Mouse (Mus musculus) left cerebral cortex, adult 11 months (tissue): ENCODE measurements around the gene Adgrl4.

ENCODE experiments used
- DNase-seq: peaks from one replicate; pipeline ENCODE4 v3.0.0; 2022; ENCODE audit warnings: low spot score

Adgrl4 gene

DNA sequence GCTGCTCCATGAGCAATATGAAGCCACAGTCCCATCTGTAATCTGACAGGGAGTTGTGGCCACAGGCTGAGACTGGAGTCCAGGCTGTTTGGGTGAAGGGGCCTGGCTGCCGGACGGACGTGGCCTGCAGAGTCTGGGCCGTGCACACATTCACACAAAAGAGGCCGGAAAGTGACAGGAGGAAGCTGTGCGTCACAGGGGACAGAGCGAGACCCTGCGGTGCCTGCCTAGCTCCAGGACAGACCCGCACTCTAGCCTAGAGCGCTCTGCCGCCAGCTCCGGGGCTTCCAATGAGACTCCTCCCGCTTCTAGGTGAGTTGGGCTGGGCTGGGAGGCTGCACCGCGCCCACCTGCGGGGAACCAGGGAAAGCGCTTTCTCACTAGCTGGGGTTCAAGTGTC, at the start of gene Adgrl4:
Gene Adgrl4 (plus strand): TSS at position 195 of the 400 bp plus-strand sequence.
- no peak for DNase-seq

DNA sequence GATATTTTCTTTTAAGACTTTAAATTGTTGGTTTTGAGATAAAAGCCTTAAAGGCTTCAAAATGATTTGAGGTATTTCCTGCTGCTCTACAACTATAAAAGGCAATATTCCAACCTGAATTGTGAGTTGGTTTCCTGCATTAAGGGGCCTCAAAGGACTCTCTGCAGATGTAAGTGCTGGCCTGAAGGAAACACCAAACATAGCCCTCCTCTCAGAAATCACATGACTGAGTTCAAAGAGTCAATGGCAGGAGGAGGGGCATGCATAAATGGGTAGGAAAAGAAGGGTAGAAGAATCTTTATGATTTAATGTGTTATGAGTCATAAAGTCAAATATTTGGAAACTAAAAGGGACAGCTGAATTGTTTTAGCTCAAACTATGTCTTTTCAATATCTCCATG, 46.8 kb upstream of the Adgrl4 start:
- DNase-seq: no peak

DNA sequence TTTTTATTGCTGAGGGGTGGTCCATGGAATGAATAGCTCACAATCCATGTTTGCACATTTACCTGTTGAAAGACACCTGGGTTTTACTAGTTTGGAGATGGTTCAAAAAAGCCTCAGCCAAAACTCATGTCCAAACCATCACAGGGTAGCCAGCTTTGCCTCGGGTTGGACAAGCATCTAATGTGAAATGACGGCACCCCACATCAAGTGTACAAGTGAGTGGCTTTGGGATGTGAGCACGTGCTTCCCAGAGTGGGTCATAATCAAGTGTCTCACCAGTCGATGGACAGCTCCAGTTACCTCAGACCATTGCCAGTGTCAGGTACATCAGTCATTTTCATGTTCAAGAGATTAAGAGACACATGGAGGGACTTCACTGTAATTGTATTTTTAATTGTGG, 44.8 kb upstream of the Adgrl4 start:
- no peak for DNase-seq

DNA sequence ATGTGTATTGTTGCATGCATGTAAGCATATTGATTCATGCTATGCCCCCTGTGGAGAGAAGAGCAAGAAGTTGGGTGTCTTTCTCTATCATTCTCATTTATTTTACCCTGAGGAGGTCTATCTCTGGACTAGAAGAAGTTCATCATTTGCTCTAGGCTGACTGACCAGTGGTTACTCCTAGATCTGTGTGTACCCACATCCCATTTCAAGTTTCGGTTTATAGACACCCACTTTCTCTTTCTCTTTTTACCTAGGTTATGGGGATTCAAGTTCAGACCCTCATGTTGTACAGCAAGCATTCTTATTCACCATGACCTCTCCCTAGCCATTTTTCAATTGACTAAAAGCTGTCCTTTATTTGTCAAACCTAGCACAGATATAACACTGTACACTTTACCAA, 44.4 kb upstream of the Adgrl4 start:
- DNase-seq: no peak

DNA sequence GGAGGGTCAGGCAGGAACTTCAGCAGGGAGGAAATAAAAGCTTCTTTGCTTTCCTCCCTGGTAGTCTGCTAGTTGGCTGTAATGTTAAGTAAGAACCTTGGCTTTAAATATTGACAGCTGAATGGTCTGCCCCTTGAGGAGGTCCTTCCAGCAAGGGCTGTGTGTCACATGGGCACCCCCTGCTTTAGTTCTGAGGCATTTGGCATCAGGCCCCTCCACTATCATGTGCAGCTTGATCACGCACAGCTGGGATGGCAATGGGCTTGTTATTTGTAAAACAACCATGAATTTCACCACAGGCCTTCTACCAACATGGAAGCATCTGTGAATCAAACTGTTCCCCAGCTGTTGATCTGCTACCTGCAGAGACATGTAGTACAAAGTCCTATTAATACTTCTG, 38.4 kb upstream of the Adgrl4 start:
- no peak for DNase-seq

DNA sequence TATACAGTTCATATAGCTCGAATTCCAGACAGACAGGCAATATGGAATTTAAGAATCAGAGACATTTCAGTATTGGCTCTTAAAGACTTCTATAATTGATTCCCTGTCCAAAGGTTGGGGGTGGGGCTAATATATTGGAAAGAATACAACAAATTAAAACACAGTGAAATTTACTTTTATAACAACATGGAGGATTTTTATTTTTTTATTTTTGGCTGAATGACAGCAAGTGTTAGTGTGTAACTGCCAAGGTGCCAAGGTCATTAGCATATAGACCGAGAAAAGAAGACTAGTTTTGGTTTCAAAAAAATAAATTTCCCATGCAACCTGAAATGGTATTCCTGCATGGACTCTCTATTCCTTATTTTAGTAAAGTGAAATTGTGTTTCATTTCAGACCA, 26.7 kb upstream of the Adgrl4 start:
- no peak for DNase-seq

DNA sequence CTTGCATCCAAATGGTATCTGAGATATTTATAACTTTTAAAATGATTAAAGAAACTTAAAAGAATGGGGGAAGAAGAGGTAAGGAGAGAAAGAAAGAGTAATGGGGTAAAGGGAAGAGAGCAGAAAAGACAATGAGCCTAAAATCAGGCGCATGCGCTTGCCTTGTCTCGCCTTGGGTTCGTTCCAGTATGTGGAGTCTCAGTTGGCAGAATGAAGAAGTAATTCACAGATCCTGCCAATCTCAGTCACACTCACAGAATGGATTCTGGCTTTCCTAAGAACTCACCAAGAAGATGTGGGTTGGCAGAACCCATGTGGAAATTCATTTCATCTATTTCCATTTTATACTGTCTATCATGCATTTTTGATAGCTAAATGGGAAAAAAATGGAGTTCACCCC, 26.2 kb upstream of the Adgrl4 start:
- DNase-seq: no peak

DNA sequence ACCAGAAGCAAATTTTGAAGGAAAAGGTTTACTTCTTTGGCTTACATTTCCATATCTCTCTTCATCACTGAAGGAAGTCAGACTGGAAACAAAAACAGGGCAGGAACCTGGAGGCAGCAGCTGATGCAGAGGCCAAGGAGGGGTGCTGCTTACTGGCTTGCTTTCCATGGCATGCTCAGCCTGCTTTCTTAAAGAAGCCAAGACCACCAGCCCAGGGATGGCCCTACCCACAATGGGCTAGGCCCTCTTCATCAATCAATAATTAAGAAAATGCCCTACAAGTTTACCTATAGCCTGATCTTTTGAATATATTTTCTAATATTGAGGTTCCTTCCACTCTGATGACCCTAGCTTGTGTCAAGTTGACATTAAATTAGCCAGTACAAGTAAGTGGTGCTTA, 20.8 kb upstream of the Adgrl4 start:
- no peak for DNase-seq

DNA sequence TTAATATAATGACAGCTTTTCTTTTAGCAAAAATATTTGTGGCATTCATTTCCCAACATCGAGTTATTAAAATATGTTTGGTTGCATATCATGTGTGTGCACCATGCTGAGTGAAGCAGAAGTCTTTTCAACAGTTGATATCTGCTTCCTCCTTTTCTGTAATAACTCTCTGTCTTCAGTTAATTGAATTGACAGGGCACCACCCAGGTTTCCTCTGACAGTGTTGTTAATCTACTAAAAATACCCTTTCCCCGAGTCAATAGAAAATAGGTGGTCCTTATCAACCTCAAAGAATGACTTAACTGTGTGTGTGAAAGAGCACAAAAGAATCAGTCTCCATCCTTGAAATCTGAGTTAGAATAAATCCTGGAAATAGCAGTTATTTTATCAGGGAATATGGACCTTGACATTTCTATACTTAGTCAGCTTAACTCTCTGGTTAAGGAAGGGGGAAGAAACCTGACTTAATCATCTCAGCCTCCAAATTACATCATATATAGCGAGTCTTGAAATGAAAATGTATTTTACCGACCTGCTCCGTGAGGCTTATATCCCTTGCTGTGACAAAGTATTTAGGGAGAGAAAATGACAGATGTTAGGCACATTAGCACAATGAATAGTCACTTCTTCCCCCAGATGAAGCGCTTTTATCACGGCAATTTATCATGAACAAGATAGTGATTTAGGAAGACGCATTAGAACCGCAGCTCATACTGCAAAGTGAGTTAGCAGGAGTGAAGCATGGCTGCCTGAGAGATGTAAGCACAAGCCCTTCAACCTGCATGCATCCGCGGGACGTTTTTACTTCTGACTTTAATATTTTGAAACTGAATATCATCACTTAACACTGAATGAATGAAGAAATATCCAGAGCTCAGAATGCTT, 19.8 kb upstream of the Adgrl4 start:
- DNase-seq: no peak

DNA sequence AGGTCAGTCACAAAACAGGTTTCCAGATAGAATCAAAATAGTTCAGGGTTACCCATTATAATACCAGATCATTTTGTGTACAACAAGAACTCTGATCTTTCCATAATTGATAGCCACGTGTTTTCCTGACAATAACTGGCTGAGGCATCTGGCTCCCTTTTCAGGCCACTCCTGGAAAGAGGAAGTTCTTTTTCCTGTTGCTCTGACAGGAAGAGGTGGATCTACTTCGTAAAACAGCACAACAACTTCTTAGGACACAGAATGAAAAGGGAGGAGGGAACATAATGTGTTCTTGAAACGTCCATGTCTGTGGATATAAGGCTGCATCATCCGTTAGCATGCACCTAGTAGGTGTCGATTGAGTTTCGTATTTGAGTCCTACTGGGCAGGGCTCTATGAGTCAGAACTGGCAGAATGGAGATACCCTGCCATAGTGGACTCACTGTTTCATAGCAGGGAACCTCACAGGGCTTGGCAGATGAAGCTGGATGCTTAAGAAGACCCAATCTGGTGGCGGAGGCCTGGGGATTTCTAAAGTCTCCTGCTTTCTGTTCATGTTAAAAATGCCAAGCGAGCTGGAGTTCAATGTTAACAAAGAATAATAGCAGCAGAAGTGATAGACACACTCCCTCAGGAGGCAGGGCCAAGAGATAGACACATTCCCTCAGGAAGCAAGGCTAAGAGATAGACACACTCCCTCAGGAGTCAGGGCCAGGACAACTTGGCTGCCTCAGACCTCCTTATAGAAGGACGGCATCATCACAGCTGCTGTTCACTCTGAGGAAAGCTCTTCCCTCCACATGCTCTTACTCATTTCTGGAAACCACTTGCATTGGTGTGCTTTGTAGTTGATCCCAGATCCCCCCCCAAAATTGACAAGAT, 13.1 kb upstream of the Adgrl4 start:
- DNase-seq: no peak

DNA sequence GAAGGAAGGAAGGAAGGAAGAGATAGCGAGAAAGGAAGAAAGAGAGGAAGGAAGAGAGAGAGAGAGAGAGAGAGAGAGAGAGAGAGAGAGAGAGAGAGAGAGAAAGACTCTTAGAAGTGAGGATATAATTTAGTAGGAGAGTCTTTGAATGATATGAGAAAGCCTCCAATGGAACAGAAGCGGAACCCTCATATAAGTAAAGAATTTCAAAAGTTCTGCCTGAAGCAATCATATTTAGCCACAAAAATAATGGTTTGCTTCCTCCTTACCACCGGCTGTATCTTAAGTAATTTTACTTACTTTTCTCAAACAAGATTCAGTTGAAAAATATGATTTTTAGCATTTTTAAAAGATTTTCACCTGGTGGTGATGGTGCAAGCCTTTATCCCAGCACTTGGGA, 7.6 kb upstream of the Adgrl4 start:
- DNase-seq: no peak

DNA sequence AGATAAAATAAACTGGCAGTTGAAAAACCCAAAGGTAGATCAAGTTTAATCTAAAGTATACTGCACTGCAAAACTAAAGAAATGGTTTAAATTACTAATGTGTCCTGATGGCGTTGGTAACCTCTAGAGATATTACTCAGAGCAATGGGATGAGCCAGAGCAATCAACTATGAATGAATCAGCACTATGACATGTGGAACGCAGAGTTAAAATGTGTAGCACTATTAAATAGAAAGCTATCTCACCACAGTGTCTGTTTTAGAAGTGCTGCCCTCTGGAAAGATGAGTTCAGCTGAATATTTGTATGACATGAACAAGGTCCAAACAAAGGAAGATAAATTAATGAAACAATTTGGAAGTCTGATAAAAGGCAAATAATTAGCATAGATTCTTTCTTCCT, 6.2 kb upstream of the Adgrl4 start:
- no peak for DNase-seq

DNA sequence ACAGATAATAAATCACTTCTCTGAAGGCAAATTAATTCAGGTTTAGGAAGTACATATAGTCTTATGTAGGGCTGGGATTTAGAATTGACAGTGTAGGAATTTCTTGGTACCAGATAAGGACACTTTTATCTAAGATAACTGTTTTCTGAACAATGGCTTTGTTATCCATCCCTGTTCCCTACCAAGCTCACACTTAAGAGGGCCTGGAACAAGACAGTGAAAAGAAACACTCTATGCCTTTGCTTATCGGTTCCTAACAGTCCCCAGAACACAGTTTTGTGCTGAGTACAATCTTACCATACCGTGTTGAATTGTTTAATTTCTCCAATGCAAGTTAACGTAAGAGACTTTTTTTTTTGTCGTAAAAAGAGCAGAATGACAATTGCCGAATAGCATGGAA, 677 bp downstream of the Adgrl4 start:
- no peak for DNase-seq

DNA sequence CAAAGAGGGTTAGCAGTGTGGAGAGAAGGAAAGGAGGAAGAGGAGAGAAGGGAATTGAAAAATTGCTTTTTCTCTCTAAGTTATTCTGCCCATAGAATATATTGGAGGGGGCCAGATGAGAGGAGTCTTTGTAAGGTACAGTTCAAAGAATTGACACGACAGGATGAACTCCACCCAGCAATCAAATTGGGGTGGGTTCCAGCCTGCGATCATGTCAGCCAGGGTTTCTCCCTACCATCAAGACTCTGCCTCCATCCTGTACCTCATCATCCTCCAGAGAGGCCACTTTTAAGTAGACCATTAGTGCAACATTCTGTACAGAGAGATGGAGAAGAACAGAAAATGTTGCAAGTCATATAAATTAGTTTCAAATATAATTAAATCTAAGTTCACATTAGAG, 2.3 kb downstream of the Adgrl4 start:
- no peak for DNase-seq

DNA sequence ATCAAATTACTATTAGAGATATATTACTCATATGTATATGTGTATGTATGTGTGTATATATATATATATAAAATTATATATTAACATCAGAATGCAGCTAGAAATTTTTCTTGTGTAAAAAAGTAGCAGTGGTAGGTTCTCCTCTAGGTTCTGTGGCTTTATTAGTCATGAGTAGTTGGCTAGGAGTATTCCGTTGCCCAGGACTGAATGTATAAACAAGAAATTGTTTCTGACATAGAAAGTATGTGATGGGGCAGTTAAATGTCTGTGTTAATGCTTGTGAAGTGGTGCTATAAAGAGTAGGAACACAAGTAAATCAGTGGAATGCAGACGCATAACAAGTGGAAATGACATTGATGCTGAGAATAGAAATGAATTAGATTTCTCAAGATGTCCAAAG, 4.3 kb downstream of the Adgrl4 start:
- DNase-seq: no peak

DNA sequence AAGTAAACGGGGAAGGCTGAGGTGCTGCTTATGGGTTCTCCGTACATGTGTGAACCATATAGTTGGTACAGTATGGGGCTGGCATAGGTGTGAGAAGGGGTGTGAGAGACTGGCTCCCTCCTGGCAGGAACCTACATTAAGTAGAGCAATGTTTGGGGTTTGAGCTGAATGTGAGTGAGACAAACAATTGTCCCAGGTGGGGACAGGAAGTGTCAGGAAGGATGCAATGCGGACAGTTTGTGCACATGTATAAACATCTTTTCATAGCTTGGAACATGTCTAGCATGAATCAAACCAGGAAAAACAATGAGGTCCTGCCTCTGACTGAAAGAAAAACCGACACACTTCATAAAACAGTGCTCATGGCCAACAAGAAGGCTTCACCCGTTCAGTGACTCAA, 5.8 kb downstream of the Adgrl4 start:
- no peak for DNase-seq

DNA sequence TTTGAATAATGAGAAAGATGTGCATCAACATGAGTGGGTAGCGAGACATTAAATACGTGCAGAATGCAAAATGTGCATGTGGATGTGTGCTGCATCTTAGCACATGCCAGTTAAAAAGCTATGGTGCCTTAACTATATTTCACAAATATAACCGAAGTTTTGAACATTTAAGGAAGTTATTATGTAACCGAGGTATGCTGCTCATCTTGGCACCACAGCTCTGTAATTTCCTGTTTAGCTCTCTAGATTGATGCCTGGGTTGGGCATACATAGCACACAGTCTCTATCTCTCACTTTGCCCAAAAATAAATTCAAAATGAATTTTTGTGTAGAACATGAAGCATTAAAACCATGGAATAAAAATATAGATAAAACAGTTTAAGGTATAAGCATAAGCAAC, 6.6 kb downstream of the Adgrl4 start:
- DNase-seq: no peak

DNA sequence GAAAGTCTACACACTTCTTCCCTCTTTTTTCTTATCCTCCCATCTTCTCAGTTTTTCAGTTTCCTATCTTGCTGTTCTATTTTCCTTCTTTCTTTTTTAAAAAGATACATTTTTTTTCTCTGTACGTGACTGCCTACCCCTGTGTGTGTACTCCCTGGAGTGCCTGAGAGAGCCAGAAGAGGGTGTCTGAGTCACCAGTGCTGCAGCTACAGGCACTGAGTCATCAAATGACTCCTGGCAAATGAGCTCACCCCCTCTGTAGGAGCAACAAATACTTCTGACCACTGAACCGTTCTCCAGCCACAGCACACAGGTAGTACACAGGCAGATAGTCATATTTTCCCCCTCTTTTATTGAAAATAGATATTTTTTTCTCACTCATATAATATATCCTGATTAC, 8.2 kb downstream of the Adgrl4 start:
- no peak for DNase-seq

DNA sequence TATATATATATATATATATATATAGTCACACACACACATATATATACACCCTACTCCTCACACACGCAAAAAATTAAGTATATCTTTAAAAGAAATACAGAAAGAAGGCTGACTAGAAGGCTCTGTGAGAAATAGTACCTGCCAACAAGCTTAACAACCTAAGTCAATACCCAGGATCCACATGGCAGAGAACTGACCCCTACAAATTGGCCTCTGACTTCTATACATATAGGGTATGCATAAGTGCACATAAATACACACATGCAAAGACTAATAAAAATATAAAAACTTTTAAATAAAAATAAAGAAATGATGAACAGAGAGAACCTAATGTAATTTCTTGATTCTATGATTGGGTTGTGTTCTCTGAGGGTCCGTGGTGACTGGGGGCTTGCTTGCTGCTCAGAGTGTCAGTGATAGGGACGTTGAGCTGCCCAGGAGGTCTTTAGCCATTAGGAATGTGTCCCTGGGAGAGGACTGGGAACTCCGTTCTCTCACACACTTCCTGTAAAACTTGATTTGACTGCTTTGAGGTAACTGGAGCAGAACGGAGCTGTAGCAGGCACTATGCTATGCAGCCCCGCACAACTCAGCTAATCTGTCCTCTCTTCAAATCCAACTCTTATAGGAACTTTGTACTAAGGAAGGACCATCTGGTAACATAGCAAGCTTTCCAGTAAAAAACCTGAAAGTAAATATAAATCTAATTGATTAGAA, 17.5 kb downstream of the Adgrl4 start:
- no peak for DNase-seq

DNA sequence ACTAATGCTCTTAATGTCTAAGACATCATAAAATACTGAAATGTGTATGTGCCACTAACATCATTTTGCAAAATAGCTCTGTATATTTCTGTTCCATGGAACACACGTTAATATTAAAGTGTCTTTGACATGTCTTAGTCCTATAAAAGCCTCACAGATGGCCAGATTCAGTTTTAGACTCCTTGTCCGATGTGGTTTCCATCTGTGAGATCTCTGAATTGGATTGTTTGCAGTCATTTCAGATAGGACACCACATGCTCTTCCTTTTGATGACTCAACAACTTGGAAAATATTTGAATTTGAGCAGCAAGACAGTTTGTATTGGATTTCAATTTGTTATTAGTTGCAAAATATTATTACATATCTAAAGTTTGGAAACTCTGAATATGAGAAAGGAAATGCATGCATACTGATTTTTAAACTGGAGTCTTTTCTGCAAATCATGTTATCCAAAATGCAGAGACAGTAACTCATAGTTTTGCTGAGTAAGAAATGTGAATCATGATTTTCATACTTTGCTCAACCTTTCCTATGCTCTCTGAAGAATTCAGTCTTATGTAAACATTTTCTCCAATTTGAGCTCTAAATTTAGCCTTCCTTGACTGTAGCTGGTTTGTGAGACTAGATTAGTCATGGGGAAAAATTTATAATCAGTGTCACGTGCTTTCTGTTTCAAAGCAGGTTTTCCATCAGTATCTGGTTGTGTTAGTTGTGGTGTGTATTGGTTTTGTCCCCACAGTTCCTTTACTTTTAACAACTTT, 21.9 kb downstream of the Adgrl4 start:
- DNase-seq: no peak

DNA sequence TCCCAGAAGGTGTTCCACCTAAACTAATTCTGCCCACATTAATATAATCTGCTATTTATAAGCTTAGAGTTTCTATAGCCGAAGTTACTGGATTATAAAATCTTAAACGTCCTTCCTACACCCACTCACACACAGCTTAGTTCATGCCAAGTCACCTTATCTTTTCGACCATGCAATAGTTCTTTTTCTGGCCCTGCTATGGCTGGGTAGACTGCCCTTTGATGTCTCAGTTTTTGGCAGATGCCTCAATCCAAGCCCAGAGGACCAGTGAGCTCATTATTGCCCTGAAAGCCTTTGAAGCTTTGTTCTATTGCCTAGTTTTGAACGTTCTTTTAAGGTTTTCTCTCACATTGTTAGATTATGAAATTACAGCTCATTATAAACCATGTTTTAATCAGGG, 27.5 kb downstream of the Adgrl4 start:
- no peak for DNase-seq

DNA sequence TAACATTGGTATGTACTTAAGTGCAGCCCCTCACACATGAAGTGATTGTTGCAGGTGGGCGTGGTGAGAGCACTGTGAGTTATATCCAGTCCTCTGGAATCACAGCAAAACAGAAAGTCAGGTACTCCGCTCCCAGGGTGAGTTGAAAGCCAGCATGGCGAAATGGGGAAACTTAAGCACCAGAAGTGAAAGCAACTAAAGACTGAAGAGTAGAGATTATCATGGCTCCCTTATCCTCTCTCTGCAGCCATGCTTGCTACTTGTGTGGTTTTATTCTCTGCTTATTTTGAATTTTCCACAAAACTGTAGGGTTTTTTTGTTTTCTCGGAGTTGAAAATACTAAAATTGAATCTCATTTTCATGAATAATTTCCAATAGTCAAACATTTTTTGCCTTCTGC, 51.2 kb downstream of the Adgrl4 start:
- DNase-seq: no peak
